Mouse (Mus musculus) thymus, adult 2 months (tissue): ENCODE data around the gene Rundc1.
"Not testable (repeated sequence)": the region's sequence is repeated elsewhere in the genome, so short reads cannot be mapped to it uniquely, and the experiment has no call there.

Source experiments
- CTCF ChIP-seq: fragments of 200-500 bp; IDR thresholded peaks from 2 replicates; pipeline ENCODE4 v1.5.1; 2012; ENCODE audit warnings: mild to moderate bottlenecking, control low read depth, low read length, moderate library complexity, borderline replicate concordance; ENCODE audit not compliant: control insufficient read depth, poor library complexity, insufficient read depth; ENCODE audit errors: extremely low read depth
- POLR2A ChIP-seq: fragments of 200-500 bp; IDR thresholded peaks from 2 replicates; pipeline ENCODE4 v1.6.1; 2012; ENCODE audit warnings: mild to moderate bottlenecking, low read length, control low read depth, moderate library complexity; ENCODE audit not compliant: control insufficient read depth, poor library complexity, insufficient read depth; ENCODE audit errors: extremely low read depth

- not testable (repeated sequence) for TF ChIP-seq POLR2A, CTCF
Observed at GRCm38 (mm10) chr11:101438006-101438405, 13.1 kb downstream of the Rundc1 start.
